ENCODE assay signal across 25 mouse cellular contexts in the genomic region with DNA sequence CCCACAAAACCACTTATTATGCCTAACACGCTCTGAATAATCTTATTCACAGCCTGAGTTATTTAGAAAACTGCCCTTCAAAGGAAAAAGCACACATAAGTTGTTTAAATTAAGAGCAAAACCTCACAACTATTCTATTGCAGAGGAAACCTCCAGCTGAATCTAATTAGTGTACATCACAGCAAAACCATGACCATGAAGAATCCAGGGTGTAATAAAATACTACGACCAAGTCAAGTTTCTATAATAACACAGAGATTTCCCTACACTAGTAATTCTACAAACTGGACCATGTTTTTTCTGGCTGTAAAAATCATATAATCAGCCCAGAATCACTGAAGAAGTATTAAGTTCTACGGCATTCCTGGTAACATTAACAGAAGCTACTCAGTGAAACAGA.
"Had no signal": no experiment of that assay in that cellular context is flagged by ENCODE, and none has a peak within 500 bp of the region (broad histone marks: within the 10 kb centered on the region; RNA-seq: fewer than 3 reads in every experiment).

No protein-coding gene starts in this region.

- H3K36me3 ChIP-seq: heart, embryonic 13.5 days; heart, embryonic 15.5 days; hindbrain, embryonic 13.5 days; hindbrain, embryonic 15.5 days; kidney, embryonic 15.5 days; limb, embryonic 12.5 days; limb, embryonic 15.5 days had no signal

- H3K27ac ChIP-seq: heart, adult 2 months; heart, embryonic 13.5 days; heart, embryonic 15.5 days; hindbrain, embryonic 13.5 days; hindbrain, embryonic 15.5 days; hindbrain, postnatal 0 days; kidney, embryonic 15.5 days; limb, embryonic 12.5 days; limb, embryonic 15.5 days had no signal

- H3K4me3 ChIP-seq: heart, adult 2 months; heart, embryonic 13.5 days; heart, embryonic 15.5 days; hindbrain, embryonic 13.5 days; hindbrain, embryonic 15.5 days; kidney, embryonic 15.5 days; limb, embryonic 12.5 days; limb, embryonic 15.5 days had no signal

- H3K27me3 ChIP-seq: heart, embryonic 15.5 days; hindbrain, embryonic 13.5 days; hindbrain, embryonic 15.5 days; kidney, embryonic 15.5 days; limb, embryonic 15.5 days had no signal

- H3K9ac ChIP-seq: heart, embryonic 13.5 days; heart, embryonic 15.5 days; hindbrain, embryonic 13.5 days; hindbrain, embryonic 15.5 days; kidney, embryonic 15.5 days; limb, embryonic 12.5 days; limb, embryonic 15.5 days; liver, embryonic 14.5 days had no signal

- ATAC-seq: hindbrain, postnatal 0 days; intestine, embryonic 16.5 days had no signal

- H3K9me3 ChIP-seq: heart, embryonic 13.5 days; heart, embryonic 15.5 days; hindbrain, embryonic 13.5 days; hindbrain, embryonic 15.5 days; kidney, embryonic 15.5 days; limb, embryonic 12.5 days; limb, embryonic 15.5 days had no signal

- DNase-seq: gastrocnemius, postnatal 14 days; gastrocnemius, postnatal 36 days; heart, adult 2 months; heart, postnatal 14 days; heart, postnatal 36 days; kidney, adult 11 months; kidney, adult 2 months; kidney, adult 9 months; kidney, postnatal 10 days; kidney, postnatal 25 days; layer of hippocampus, adult 9-11 months; layer of hippocampus, postnatal 36 days; left cerebral cortex, postnatal 4 days; lung, adult 18-20 months had no signal

- H3K4me2 ChIP-seq: heart, embryonic 11.5 days; heart, embryonic 13.5 days; heart, embryonic 15.5 days; hindbrain, embryonic 13.5 days; hindbrain, embryonic 15.5 days; kidney, embryonic 15.5 days; limb, embryonic 12.5 days; limb, embryonic 15.5 days had no signal
